Mouse (Mus musculus) ES-Bruce4 (cell line): Measurements from ENCODE around the gene Psen2. TPM values are rescaled to one million over a fixed set of nuclear protein-coding genes. Genes with fewer than 3 reads are reported as not detected.

Source experiments
- H3K27ac ChIP-seq: 2 replicates; pipeline ENCODE4 v1.5.1; 2012; ENCODE audit warnings: low read length, inconsistent platforms; ENCODE audit not compliant: insufficient read depth
- H3K27me3 ChIP-seq: 2 replicates; pipeline ENCODE4 v1.6.1; 2012; ENCODE audit warnings: mild to moderate bottlenecking, low read length, inconsistent platforms; ENCODE audit not compliant: control insufficient read depth, poor library complexity, insufficient read depth, severe bottlenecking
- H3K36me3 ChIP-seq: 2 replicates; pipeline ENCODE4 v1.6.1; 2012; ENCODE audit warnings: inconsistent platforms, mild to moderate bottlenecking, low read length, moderate library complexity; ENCODE audit not compliant: control insufficient read depth, poor library complexity, insufficient read depth, severe bottlenecking
- H3K4me1 ChIP-seq: one replicate; pipeline ENCODE4 v1.8.1; 2011; ENCODE audit warnings: low read length; ENCODE audit not compliant: control insufficient read depth, insufficient read depth
- H3K4me3 ChIP-seq: 2 replicates; pipeline ENCODE4 v1.5.1; 2011; ENCODE audit warnings: low read depth, mild to moderate bottlenecking, low read length
- H3K9ac ChIP-seq: 2 replicates; pipeline ENCODE4 v1.6.1; 2012; ENCODE audit warnings: low read depth, mild to moderate bottlenecking, inconsistent platforms; ENCODE audit not compliant: poor library complexity, severe bottlenecking
- H3K9me3 ChIP-seq: replicated peaks from 2 replicates; pipeline ENCODE4 v1.6.1; 2012; ENCODE audit warnings: mild to moderate bottlenecking, low read length, inconsistent platforms; ENCODE audit not compliant: control insufficient read depth, poor library complexity, insufficient read depth, severe bottlenecking
- CTCF ChIP-seq: IDR thresholded peaks from one replicate; pipeline ENCODE4 v1.8.1; 2011; ENCODE audit warnings: low read depth, low read length
- EP300 ChIP-seq: IDR thresholded peaks from 2 replicates; pipeline ENCODE4 v1.6.1; 2011; ENCODE audit warnings: low read depth, low read length; ENCODE audit not compliant: insufficient read depth
- POLR2A ChIP-seq: IDR thresholded peaks from one replicate; pipeline ENCODE4 v1.8.1; 2011; ENCODE audit warnings: low read length; ENCODE audit not compliant: insufficient read depth
- polyA plus RNA-seq: library from polyadenylated mRNA; stranded (reverse); fragments of >200 nt; gene quantifications from 2 replicates; pipeline ENCODE4 v1.2.4, GENCODE M21; 2011; ENCODE audit warnings: low read depth; ENCODE audit not compliant: missing spikeins, insufficient read depth, insufficient read length

Psen2 gene
- polyA plus RNA-seq, 1 experiment, result 11.7 TPM

DNA sequence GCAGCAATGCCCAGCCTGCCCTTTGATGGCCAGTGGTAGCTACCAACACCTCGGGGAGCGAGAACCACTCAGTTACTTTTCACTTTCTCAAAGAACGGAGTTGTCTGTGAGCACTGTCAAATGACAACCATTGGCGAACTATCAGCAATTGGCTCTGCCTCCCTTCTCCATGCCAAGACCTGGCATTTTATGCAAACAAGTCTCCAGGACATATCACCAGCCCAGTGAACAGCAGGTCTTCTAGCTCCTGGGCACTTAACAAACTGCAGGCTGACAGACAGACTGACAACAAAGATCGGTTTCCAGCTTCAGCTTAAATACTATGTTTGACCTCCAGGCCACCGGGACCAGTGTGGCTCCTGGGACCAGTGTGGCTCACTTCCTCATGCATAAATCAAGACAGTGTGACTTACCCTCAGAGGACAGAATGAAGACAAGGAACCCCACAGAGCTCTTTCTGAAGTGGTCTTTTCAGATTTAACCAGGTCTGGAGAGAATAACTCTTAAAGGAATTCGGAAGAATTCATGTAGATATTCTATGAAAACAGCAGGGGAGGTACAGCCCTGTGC lies 71.5 kb downstream of the Psen2 start:
- H3K4me1 ChIP-seq, result no peaks in the 10 kb centered on the region
- TF ChIP-seq CTCF, result no peak
- no peak for TF ChIP-seq EP300
- TF ChIP-seq POLR2A, result no peak
- no peaks in the 10 kb centered on the region for H3K27me3 ChIP-seq
- H3K9ac ChIP-seq, result no peak overlapping the region
- H3K36me3 ChIP-seq, result no peaks in the 10 kb centered on the region
- no peak overlapping the region for H3K27ac ChIP-seq
- H3K4me3 ChIP-seq, result no peak overlapping the region
- H3K9me3 ChIP-seq, result no peaks in the 10 kb centered on the region

DNA sequence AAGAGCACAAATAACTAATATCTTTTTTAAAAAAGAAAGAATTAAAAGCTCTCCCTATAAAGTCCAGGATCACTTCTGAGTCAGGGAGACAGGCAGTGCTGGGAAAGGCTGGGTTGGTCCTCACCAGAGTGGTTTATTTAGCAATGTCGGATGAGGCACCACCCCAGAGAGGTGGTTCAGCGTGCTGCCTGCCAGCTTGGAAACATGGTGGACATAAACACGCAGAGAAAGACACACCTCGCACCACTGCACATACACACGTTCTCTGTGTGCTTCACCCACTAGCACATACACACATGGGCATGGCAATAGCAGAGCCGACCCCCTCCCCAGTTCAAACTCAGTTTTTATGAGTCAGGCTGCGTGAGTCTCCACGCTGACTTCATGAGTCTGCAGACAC lies 72.1 kb downstream of the Psen2 start:
- no peak for TF ChIP-seq POLR2A
- TF ChIP-seq EP300, result no peak
- no peak for TF ChIP-seq CTCF
- no peaks in the 10 kb centered on the region for H3K4me1 ChIP-seq
- no peak overlapping the region for H3K27ac ChIP-seq
- no peaks in the 10 kb centered on the region for H3K27me3 ChIP-seq
- H3K36me3 ChIP-seq, result no peaks in the 10 kb centered on the region
- H3K9ac ChIP-seq, result no peak overlapping the region
- no peak overlapping the region for H3K4me3 ChIP-seq
- no peaks in the 10 kb centered on the region for H3K9me3 ChIP-seq

DNA sequence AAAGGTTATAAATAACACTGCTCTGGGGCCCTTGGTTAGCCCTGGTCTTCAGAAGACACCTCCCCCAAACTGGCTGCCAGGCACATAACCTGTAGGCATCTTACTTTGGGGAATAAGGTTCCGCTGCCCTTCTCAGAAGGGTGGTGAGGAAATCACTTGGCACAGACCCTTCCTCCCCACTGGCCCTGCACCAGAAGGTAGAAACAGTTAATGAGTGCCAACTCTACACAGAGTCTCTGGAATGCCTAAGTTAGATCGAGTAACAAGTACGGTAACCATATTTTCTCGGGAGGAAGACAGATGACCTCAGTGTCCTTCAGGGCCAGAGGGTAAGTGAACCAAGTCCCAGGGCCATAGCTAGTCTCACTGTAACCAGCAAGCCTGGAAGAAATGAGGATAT lies 74.3 kb downstream of the Psen2 start:
- no peaks in the 10 kb centered on the region for H3K27me3 ChIP-seq
- TF ChIP-seq POLR2A, result no peak
- TF ChIP-seq CTCF, result no peak
- no peak for TF ChIP-seq EP300
- H3K4me1 ChIP-seq, result no peaks in the 10 kb centered on the region
- no peaks in the 10 kb centered on the region for H3K9me3 ChIP-seq
- H3K4me3 ChIP-seq, result no peak overlapping the region
- H3K9ac ChIP-seq, result no peak overlapping the region
- no peak overlapping the region for H3K27ac ChIP-seq
- no peaks in the 10 kb centered on the region for H3K36me3 ChIP-seq

GRCm38 (mm10) chr1:180186371-180186770 lies 76.9 kb downstream of the Psen2 start:
- no peaks in the 10 kb centered on the region for H3K4me1 ChIP-seq
- no peaks in the 10 kb centered on the region for H3K36me3 ChIP-seq
- no peak overlapping the region for H3K4me3 ChIP-seq
- no peak overlapping the region for H3K9ac ChIP-seq
- H3K9me3 ChIP-seq, result no peaks in the 10 kb centered on the region
- no peak for TF ChIP-seq POLR2A
- no peak for TF ChIP-seq CTCF
- TF ChIP-seq EP300, result no peak
- H3K27me3 ChIP-seq, result no peaks in the 10 kb centered on the region
- H3K27ac ChIP-seq, result no peak overlapping the region

DNA sequence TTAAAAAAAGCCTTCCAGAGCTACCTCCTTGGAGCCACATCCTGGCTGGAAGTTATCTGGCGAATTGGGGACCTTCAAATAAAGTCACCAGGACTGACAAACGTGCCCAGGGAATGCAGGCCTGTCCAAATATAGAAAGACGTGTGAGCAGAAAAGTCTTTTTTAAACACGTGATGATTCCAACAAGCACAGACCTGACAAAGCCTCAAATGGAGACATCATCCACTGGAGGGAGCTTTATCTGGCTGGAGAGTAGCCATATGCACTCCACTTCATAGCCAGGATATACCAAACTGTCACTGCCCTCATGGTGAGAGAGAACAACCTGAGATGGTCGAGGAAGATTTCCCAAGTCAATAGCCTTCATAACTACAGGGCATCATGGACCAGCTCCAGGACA lies 77.4 kb downstream of the Psen2 start:
- Histone ChIP-seq H3K4me1 (no peaks in the 10 kb centered on the region), H3K9me3 (no peaks in the 10 kb centered on the region), H3K36me3 (no peaks in the 10 kb centered on the region), H3K27ac (no peak overlapping the region), H3K4me3 (no peak overlapping the region), H3K27me3 (no peaks in the 10 kb centered on the region), H3K9ac (no peak overlapping the region)
- TF ChIP-seq POLR2A (no peak), EP300 (no peak), CTCF (no peak)

DNA sequence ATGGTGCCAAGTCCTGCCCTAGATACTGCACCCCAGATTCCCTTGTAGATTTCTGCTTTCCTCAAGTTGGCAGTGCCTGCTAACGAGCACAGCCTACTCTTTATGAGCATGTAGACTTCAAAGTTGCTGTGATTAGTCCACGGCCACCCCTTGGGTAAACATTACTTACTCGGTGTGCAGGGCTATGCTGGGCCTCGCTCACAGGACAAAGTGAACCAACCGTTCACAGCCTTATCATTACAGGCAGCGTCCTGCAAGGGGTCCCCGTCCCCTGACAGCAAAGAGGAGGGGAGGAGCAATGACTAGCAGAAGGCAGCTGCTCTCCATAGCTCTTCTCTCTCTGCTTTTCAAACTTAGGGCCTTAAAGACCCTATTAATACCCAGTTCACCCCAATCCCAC lies 78.5 kb downstream of the Psen2 start:
- TF ChIP-seq POLR2A (no peak), CTCF (no peak), EP300 (no peak)
- Histone ChIP-seq H3K9ac (no peak overlapping the region), H3K9me3 (no peaks in the 10 kb centered on the region)

More for the DNA sequence above, 78.5 kb downstream of the Psen2 start:
- no peaks in the 10 kb centered on the region for H3K4me1 ChIP-seq
- no peaks in the 10 kb centered on the region for H3K27me3 ChIP-seq
- H3K4me3 ChIP-seq, result no peak overlapping the region
- H3K27ac ChIP-seq, result no peak overlapping the region
- H3K36me3 ChIP-seq, result no peaks in the 10 kb centered on the region
